8 mouse cellular contexts compared by ENCODE assay signal in genomic region chr5:125404903-125405545, GRCm38 (mm10). TPM values are rescaled to one million over a fixed set of nuclear protein-coding genes. Genes with fewer than 3 reads are reported as not detected.
DNase-seq lines count a peak whose midpoint lies in the region; ATAC-seq and TF ChIP-seq lines count a peak whose summit lies in the region.

No protein-coding gene starts in this region.

- peak; percentile 57 to 61 for DNase-seq in left cerebral cortex, adult 18-20 months (ENCODE audit: low spot score in 2 of 2)
- no peak for DNase-seq in left cerebral cortex, adult 11 months (ENCODE audit: low spot score)
- peak; percentile 89 for DNase-seq in embryo, embryonic 9.5 days (ENCODE audit: extremely low spot score)
- DNase-seq in gastrocnemius, postnatal 25 days = peak; percentile 46
- DNase-seq in limb, embryonic 14.5 days (ENCODE audit: low spot score) = peak; percentile 76
- DNase-seq in midbrain, embryonic 14.5 days = peak; percentile 82
- DNase-seq in spleen, postnatal 36 days (ENCODE audit: low spot score in 2 of 2) = peak; percentile 27 to 54

- H3K27me3 ChIP-seq in intestine, embryonic 16.5 days (replicated peaks; ENCODE audit: control insufficient read depth, insufficient read depth, low read length) = no peaks in the 10 kb centered on the region
- H3K27me3 ChIP-seq in limb, embryonic 14.5 days (ENCODE audit: control insufficient read depth, insufficient read depth, low read length) = no peaks in the 10 kb centered on the region
- no peaks in the 10 kb centered on the region for H3K27me3 ChIP-seq in midbrain, embryonic 14.5 days (ENCODE audit: control insufficient read depth, insufficient read depth, low read length)

- under 1% methylated on average over 28 of the region's 28 CpGs for WGBS in intestine, embryonic 16.5 days
- WGBS in limb, embryonic 14.5 days = under 1% methylated on average over 28 of the region's 28 CpGs
- WGBS in midbrain, embryonic 14.5 days = under 1% methylated on average over 28 of the region's 28 CpGs

- ATAC-seq in intestine, embryonic 16.5 days = peak; percentile 31
- ATAC-seq in limb, embryonic 14.5 days (ENCODE audit: low FRiP score, low read depth) = peak; percentile 17; the same call in 1 of the 2 replicates
- 0 out of 2 replicates have a peak, but pooled peaks have one; percentile 25 for ATAC-seq in midbrain, embryonic 14.5 days (ENCODE audit: low FRiP score, low TSS enrichment)

- no peak for TF ChIP-seq POLR2A in limb, embryonic 14.5 days (IDR thresholded peaks at IDR 0.05; ENCODE audit: borderline replicate concordance, extremely low read depth, insufficient read depth, insufficient read length)

- H3K4me2 ChIP-seq in intestine, embryonic 16.5 days (ENCODE audit: low read depth, low read length) = peak overlapping the region; percentile 85
- H3K4me2 ChIP-seq in limb, embryonic 14.5 days (replicated peaks; ENCODE audit: low read depth, low read length, severe bottlenecking) = peak overlapping the region; percentile 82
- H3K4me2 ChIP-seq in midbrain, embryonic 14.5 days (ENCODE audit: low read length) = peak overlapping the region; percentile 53

- no peaks in the 10 kb centered on the region for H3K9me3 ChIP-seq in intestine, embryonic 16.5 days (ENCODE audit: control insufficient read depth, low read length)
- H3K9me3 ChIP-seq in limb, embryonic 14.5 days (ENCODE audit: control insufficient read depth, low read length) = no peaks in the 10 kb centered on the region
- H3K9me3 ChIP-seq in midbrain, embryonic 14.5 days (ENCODE audit: control insufficient read depth, low read length) = no peaks in the 10 kb centered on the region

- no peaks in the 10 kb centered on the region for H3K36me3 ChIP-seq in intestine, embryonic 16.5 days (ENCODE audit: control insufficient read depth, insufficient read depth, low read length)
- no peaks in the 10 kb centered on the region for H3K36me3 ChIP-seq in limb, embryonic 14.5 days (ENCODE audit: control insufficient read depth, insufficient read depth, low read length)
- H3K36me3 ChIP-seq in midbrain, embryonic 14.5 days (ENCODE audit: control insufficient read depth, insufficient read depth, low read length) = no peaks in the 10 kb centered on the region

- H3K9ac ChIP-seq in intestine, embryonic 16.5 days (ENCODE audit: low read depth, low read length) = peak overlapping the region; percentile 71
- H3K9ac ChIP-seq in limb, embryonic 14.5 days (ENCODE audit: low read depth, low read length, severe bottlenecking) = peak overlapping the region; percentile 61
- H3K9ac ChIP-seq in midbrain, embryonic 14.5 days (replicated peaks; ENCODE audit: low read length) = peak overlapping the region; percentile 51

- H3K4me1 ChIP-seq in intestine, embryonic 16.5 days (ENCODE audit: control insufficient read depth, insufficient read depth, low read length) = peaks cover 15% of the 10 kb centered on the region
- H3K4me1 ChIP-seq in limb, embryonic 14.5 days (ENCODE audit: control insufficient read depth, insufficient read depth, low read length) = peaks cover 12% of the 10 kb centered on the region
- H3K4me1 ChIP-seq in midbrain, embryonic 14.5 days (ENCODE audit: control insufficient read depth, insufficient read depth, low read length) = peaks cover 7% of the 10 kb centered on the region

- peak overlapping the region; percentile 50 for H3K4me3 ChIP-seq in intestine, embryonic 16.5 days (ENCODE audit: low read length)
- H3K4me3 ChIP-seq in limb, embryonic 14.5 days (replicated peaks; ENCODE audit: low read length) = peak overlapping the region; percentile 58
- peak overlapping the region; percentile 45 for H3K4me3 ChIP-seq in midbrain, embryonic 14.5 days (replicated peaks; ENCODE audit: low read depth, low read length)

- peak overlapping the region; percentile 90 for H3K27ac ChIP-seq in intestine, embryonic 16.5 days (ENCODE audit: low read length)
- peak overlapping the region; percentile 86 for H3K27ac ChIP-seq in limb, embryonic 14.5 days (replicated peaks; ENCODE audit: low read depth, low read length)
- peak overlapping the region; percentile 89 for H3K27ac ChIP-seq in midbrain, embryonic 14.5 days (replicated peaks; ENCODE audit: low read depth, low read length)

RNA-seq across cellular contexts. Expression of gene Ubc, which starts 15.0 kb away (rescaled TPM):
- total RNA-seq in left cerebral cortex, adult 18-20 months (2021) = 100 to 1,000 TPM; 771 to 830 TPM
- 1,000 to 10,000 TPM in 1 of 2 experiments, 100 to 1,000 TPM in 1; 606 to 1,413 TPM for total RNA-seq in gastrocnemius, postnatal 25 days (2021)
- polyA plus RNA-seq in intestine, embryonic 16.5 days (2015; fragmentation: Nextera tagmentation; extraction: Ambion mirVana) = 897 and 920 TPM in 2 replicates
- polyA plus RNA-seq in limb, embryonic 14.5 days (2012; rRNA removed) = 643 and 660 TPM in 2 replicates
- polyA plus RNA-seq in limb, embryonic 14.5 days (2014; fragmentation: Nextera tagmentation; extraction: Ambion mirVana) = 949 and 1,033 TPM in 2 replicates
- polyA plus RNA-seq in midbrain, embryonic 14.5 days (2014; fragmentation: Nextera tagmentation; extraction: Ambion mirVana) = 1,251 and 1,332 TPM in 2 replicates

RNA-seq across cellular contexts. Expression of gene Gm10382, which starts 15.9 kb away (rescaled TPM):
- under 1 TPM; 0.28 to 0.40 TPM for total RNA-seq in left cerebral cortex, adult 18-20 months (2021)
- not detected for total RNA-seq in gastrocnemius, postnatal 25 days (2021)
- 0.18 and 0.24 TPM in 2 replicates for polyA plus RNA-seq in intestine, embryonic 16.5 days (2015; fragmentation: Nextera tagmentation; extraction: Ambion mirVana)
- polyA plus RNA-seq in limb, embryonic 14.5 days (2012; rRNA removed) = 0.08 and 0.26 TPM in 2 replicates
- polyA plus RNA-seq in limb, embryonic 14.5 days (2014; fragmentation: Nextera tagmentation; extraction: Ambion mirVana) = 0.17 and 0.45 TPM in 2 replicates
- polyA plus RNA-seq in midbrain, embryonic 14.5 days (2014; fragmentation: Nextera tagmentation; extraction: Ambion mirVana) = 0.42 and 0.58 TPM in 2 replicates

RNA-seq across cellular contexts. Expression of gene Dhx37, which starts 28.9 kb away (rescaled TPM):
- total RNA-seq in left cerebral cortex, adult 18-20 months (2021) = 10 to 100 TPM; 11.9 to 14.6 TPM
- total RNA-seq in gastrocnemius, postnatal 25 days (2021) = 1 to 10 TPM; 3.6 to 3.8 TPM
- 8.3 and 10.2 TPM in 2 replicates for polyA plus RNA-seq in intestine, embryonic 16.5 days (2015; fragmentation: Nextera tagmentation; extraction: Ambion mirVana)
- polyA plus RNA-seq in limb, embryonic 14.5 days (2012; rRNA removed) = 21.9 and 25.5 TPM in 2 replicates
- 5.4 and 8.9 TPM in 2 replicates for polyA plus RNA-seq in limb, embryonic 14.5 days (2014; fragmentation: Nextera tagmentation; extraction: Ambion mirVana)
- 8.5 and 9.8 TPM in 2 replicates for polyA plus RNA-seq in midbrain, embryonic 14.5 days (2014; fragmentation: Nextera tagmentation; extraction: Ambion mirVana)

RNA-seq across cellular contexts. Expression of gene Bri3bp, which starts 36.3 kb away (rescaled TPM):
- 10 to 100 TPM; 91.8 to 96.3 TPM for total RNA-seq in left cerebral cortex, adult 18-20 months (2021)
- total RNA-seq in gastrocnemius, postnatal 25 days (2021) = 1 to 10 TPM; 3.5 to 4.7 TPM
- polyA plus RNA-seq in intestine, embryonic 16.5 days (2015; fragmentation: Nextera tagmentation; extraction: Ambion mirVana) = 58.2 and 58.3 TPM in 2 replicates
- polyA plus RNA-seq in limb, embryonic 14.5 days (2012; rRNA removed) = 15.0 and 19.7 TPM in 2 replicates
- polyA plus RNA-seq in limb, embryonic 14.5 days (2014; fragmentation: Nextera tagmentation; extraction: Ambion mirVana) = 30.0 and 34.5 TPM in 2 replicates
- polyA plus RNA-seq in midbrain, embryonic 14.5 days (2014; fragmentation: Nextera tagmentation; extraction: Ambion mirVana) = 26.8 and 37.8 TPM in 2 replicates
